Mouse (Mus musculus) hematopoietic multipotent progenitor cell, adult 10-12 weeks (in vitro differentiated cells): ENCODE data around the gene Vps13c. TPM values are rescaled to one million over a fixed set of nuclear protein-coding genes. Genes with fewer than 3 reads are reported as not detected.

ENCODE experiments used
- polyA plus RNA-seq: library from polyadenylated mRNA; stranded (reverse); fragments of >175 nt; gene quantifications from 2 replicates; pipeline ENCODE4 v1.2.3, GENCODE M21; 2012; ENCODE audit warnings: low replicate concordance

Gene Vps13c
- polyA plus RNA-seq = 2.8 and 10.5 TPM in 2 replicates

DNA sequence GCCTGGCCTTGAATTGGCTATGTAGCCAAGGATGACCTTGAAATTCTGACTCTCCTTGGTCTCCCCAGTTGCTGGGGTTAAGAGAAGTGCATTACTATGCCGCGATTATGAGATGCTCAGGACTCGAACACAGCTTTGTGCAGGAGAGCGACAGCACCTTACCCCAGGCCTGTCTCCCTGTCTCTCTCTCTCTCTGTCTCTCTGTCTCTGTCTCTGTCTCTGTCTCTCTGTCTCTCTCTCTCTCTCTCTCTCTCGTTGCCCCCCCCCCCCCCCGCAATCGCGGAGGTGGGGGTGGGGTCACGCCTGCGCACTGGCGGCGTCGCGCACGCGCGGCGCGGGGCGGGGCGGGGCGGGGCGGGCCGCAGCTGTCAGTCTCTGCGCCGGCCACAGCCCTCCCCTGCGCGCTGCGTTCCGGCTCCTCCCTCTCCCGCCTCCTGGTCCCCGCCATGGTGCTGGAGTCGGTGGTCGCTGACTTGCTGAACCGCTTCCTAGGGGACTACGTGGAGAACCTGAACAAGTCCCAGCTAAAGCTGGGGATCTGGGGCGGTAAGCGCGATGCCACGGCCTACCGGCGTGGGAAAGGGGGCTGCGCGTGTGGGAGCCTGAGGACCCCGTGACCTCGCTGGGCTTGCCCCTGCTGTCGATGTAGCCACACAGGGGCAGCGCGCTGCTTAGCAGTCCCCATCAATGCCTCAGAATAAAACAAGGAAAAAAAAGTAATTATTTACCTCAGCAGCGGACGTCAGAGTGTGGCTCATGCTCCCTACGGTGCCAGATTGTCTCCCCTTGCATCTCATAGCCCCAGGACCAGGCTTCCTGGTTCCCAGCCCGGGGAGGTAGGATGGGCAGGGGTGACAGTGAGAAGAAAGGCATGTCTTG lies at the start of gene Vps13c:
TSS of gene Vps13c (plus strand) at position 416 of the 879 bp plus-strand sequence.

DNA sequence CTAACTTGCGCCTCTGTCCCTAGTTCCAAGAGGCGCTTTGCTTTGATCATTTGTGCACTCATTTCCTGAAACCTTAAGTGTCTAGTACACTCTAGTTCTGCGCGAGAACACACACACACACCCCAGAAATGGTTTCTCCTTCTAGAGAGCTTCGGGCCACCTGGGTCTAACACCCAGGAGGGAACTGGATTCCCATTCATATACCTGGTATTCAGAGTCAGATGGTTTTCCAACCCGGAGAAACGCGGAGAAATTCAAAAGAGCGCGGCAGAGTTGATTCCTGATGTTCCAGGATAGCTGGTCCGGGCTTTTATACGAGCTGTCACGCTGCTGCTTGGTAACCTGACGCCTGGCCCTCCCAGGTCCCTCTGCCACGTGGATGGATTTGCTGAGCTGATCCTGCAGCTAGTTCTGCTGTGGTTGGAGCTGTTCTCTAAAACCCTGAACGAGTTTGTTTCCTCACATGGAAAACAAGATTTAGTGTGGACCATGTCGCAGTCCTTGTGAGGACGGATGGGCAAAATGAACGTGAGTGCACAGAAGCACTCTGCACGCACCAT lies 8.1 kb upstream of the Vps13c start, which contains the start of gene C2cd4a:
TSS of gene C2cd4a (minus strand) at position 285 of the 560 bp plus-strand sequence.

Other genes with a start within 250 kb of the Vps13c start
- 0.21 TPM in 1 of 2 replicates, not detected in the other for gene C2cd4b, start 81.0 kb upstream of the Vps13c start, polyA plus RNA-seq
- gene C2cd4a, start 8.1 kb upstream of the Vps13c start, polyA plus RNA-seq = 2.6 TPM in 1 of 2 replicates, not detected in the other